Mouse (Mus musculus): ENCODE results near the gene Dot1l.

The Dot1l gene

DNA sequence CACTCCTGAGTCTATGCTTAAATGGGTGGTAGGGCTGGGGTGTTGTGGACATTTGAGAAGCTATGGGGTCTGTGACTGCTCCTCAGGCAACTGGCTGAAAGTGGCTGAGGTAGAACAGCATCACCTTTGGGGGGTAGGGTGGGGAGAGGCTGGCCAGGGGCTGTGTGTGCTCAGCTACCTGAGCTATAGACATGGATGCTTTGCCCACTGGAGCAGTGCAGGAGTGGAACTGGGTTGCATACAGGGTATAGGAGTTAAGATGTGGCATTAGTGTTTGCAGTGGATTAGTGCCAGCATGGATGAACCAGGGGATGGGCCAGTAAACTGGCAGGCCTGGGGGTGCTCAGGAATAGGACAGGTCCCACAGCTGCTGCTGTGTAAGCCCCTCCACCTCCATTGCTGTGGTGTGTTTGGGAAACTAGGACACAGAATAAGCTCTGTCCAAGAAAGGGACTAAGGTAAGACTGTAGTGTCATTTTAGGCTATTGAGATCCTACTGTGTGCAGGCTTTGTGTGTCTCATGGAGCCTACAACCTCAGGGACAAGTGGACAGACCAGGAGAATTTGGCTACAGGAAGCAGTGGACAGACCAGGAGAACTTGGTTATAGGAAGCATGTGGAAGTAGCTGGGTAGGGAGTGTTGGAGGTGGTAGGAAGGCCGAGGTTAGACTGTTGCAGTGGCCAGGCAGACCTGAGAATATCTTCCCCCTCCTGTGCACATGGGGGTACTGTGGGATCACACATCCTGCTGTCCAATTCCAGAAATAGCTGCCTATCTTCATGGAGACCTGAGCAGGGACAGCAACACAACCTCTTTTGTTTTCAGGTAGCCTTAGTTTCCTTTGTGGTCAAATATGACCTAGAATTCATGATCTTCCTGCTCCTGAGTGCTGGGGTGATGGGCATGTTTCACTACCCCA is 74.6 kb downstream of the Dot1l start:
- DNase-seq (ENCODE audit: low spot score in 2 of 2), result no peak

DNA sequence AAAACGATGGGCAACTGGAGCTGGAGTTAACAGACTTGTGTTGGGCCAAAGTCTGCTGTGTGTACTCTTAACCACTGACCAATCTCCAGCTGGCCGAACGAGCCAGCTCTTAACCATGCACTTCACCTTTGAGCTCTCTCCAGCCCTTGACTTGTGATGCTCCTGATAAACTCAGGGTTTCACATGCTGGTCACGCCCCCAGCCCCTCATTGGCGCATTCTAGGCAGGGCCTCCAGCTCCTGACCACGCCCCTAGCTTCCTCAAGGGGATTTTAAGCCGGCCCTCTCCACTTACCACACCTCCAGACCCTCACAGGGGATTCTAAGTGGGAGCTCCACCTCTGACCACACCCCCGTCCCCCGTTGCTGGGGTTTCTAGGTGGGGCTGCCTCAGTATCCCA is 76.1 kb downstream of the Dot1l start:
- no peak for DNase-seq (ENCODE audit: low spot score in 2 of 2)

DNA sequence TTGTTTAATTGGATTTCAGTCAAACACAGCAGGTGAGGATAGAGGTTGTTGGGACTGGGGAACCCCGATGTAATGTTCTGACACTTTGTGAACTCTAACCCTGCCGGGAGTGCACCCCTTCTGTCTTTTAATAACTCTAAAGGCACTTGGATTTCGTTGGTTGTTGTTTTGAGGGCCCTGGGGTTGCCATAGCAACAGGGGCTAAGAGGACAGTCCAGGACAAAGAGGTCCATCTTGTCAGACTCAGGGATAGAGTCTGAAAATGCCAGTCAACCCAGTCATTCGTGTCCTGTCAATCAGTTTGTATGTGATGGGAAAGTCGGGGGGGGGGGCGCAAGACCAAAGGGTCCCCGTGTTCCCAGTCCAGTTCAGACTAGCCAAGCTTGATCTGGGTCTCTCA is 77.8 kb downstream of the Dot1l start:
- no peak for DNase-seq (ENCODE audit: low spot score in 2 of 2)

DNA sequence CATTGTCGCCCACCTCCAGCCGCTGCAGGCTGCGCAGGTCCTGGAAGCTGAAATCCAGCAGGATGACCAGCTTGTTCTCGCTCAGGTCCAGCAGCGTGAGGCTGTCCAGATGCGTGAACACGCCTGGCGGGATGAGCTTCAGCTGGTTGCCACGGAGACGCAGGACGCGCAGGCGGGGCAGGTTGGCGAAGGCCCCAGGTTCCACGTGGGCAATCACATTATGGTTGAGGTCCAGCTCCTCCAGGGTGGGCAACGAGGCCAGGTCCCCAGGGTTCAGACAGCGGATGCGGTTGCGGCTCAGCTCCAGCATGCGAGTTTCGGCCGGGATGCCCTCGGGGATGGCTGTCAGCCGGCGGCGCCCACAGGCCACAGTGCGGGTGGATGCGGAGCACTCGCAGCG is 80.6 kb downstream of the Dot1l start:
- no peak for DNase-seq (ENCODE audit: low spot score in 2 of 2)

DNA sequence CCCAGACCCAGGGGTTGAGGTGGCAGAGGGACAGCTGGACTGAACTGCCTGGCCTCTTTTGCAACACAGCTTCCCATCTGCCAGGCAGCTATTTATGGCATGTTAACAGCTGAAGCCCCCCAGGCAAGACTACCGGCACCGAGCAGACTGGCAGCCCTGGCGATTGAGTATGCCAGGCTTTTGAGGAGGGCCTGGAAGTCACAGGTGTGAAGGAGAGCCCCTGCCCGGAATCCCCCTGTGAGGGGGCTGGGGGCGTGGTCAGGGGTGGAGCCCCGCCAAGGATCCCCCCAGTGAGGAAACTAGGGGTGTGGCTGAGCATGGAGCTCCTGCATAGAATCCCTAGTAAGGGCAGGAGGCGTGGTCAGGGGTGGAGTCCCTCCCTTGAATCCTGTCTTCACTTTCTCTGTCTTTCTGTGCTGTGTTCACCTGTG is 82.0 kb downstream of the Dot1l start:
- DNase-seq (ENCODE audit: low spot score in 2 of 2), result no peak

DNA sequence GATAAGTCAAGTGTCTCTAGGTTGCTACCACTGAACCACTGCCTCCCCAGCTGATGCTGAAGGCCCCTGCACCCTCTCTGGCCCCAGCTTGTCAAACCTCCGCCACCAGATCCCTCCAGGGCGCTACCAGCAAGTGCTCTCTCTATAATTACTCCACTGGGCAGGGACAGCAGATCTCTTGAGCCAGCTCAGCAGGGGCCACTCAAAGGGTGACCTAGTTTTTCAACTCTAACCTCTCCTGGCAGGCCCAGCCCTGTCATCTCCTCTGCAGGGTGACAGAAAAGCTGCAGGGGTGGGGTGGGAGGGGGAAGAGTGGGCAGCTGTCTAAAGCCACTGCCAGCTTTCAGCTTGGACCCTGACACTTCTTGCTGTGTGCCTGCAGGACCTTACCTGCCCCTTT is 82.8 kb downstream of the Dot1l start:
- no peak for DNase-seq (ENCODE audit: low spot score in 2 of 2)

DNA sequence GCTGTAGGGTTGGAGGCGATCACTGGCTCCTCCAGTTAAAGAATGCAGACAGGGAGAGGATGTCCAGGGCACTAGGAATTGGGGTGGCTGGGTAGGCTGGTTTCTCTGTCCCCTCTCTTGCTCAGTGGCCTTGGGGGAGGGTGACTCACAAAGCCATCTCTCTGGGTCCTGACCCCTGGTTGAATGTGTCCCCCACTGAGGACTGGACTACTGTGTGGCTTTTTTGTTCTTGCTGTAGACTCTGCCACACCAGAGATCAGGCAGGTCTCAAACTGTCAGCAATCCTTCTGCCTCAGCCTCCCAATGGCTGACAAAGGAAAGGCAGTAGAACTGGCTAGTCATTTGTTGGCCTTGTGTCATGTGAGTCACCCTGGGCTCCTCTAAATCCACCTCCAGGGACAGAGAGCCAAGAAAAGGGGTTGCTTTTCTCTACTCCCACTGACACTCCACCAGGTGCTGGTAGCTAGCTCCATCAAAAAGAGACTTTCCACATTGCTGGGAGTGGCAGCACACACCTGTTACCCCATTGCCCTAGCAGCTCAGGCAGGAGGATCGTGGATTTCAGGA is 83.4 kb downstream of the Dot1l start:
- DNase-seq (ENCODE audit: low spot score in 2 of 2), result no peak

DNA sequence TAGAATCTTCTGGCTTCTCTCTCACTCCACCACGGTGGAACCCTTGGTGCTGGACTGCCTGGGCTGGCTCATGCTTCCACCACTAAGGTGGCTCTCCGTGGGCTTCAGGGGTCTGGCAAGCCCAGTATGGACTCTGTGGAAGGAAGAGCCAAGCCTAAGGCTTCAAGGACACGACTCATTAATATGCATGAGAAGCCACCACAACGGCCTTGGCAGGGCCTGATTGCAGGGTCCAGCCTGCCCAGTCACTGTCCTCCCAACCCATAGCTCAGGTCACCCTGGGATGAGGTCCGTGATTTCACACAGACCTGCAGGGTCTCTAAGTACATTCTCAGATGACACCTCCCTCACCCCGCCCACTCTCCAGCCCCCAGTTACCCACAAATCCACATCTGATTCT is 84.8 kb downstream of the Dot1l start:
- no peak for DNase-seq (ENCODE audit: low spot score in 2 of 2)

DNA sequence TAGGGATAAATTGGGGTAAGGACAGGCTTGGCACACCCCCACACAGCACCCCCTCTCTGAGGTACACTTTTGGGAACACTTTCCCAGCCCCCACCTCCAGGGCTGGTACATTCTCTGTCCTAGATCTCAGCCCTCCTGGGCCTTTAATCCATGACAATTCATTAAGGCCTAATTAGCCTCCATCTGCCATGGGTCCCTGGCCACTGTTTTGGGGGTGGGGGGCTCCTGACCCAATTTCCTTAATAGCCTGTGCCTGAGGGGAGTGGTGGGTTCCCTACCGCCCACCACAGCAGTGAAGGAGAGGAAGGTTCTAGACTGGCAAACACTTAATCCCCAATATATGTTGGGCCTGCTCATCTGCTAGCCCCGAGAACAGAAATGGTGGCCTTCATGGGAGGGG is 86.7 kb downstream of the Dot1l start:
- DNase-seq (ENCODE audit: low spot score in 2 of 2), result no peak

DNA sequence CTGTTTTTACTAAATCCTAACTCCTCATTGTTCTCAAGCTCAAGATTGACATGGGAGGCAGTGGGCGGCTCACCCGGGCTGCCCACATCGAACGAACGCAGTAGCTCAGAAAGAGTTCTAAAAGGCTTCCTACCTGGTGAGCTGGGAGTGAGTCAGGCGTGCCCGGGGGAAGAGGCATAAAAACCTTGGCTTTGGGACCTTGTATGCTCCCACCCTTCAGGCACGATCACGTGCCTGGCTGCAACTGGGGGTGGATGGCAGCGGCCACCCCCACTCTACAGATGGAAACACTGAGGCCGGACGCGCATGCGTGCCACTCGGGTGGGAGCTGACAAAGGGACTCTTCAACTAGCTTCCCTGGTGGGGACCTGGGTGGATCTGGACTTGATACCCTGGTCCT is 87.3 kb downstream of the Dot1l start:
- DNase-seq (ENCODE audit: low spot score in 2 of 2), result peak; percentile 51 to 63

DNA sequence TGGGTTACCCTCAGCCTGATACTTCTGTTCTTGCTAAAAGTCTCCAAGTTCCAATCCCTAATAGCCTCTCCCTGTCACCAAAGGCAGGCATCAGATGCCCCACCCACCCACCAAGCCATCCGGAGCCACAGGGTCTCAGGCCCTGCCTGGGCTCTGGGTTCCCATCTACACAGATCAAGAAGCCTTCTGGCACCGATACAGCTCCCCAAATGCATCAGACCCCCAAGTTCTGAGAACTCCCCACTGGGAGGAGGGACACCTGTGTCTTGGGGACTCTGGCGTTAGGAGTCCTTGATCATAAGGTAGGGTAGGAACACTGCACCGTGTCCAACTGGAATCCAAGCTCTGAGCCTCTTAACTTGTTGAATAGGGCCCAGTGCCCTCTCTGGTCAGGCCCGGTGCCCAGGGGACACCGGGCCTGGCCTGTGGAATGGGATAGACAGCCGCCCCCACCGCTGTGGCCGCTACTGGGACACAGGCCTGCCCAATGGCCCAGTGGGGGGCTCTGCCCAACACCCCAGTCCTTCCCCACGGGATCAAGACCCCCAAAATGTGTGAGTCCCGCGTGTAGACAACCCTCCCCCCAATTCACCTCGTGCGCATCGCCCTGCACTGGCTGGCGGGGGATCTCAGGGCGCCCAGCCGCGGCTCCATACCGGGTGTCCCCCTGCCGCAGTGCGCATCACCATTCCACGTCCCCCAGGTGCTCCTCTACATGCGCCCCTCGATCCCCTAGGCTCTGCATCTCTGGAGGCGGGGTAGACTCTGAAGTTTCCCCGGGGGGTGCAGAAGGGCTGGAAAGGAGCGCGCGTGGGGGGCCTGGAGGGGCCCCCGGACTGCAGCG is 88.3 kb downstream of the Dot1l start:
- DNase-seq (ENCODE audit: low spot score in 2 of 2), result no peak

DNA sequence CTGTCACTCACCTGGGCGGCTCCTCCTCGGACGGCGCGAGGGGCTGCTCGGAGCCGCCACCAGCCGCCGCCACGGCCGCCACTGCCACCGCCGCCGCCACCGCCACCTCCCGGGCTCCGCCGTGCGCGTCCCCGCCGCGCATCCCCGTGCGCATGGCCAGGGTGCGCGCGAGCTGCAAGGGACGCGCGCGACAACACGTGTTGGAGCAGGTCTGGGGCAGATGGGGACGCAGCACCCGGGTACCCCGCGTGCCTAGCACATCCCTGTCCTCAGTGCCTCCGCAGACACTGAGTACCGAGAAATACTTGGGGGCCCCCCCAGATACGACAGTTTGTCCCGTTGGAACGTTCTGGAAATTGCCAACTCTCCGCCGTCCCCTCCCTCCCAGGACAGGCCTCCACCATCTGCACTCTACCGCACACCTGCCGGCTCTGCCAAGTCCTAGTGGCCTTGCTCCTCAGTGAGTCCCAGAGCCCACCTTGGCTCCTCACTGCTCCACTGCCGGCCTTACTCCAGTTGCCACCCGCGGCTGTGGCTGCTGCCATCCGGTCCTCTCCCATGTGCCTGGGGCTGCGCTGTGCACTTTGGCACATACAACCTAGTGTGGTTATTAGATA is 89.0 kb downstream of the Dot1l start, which contains the start of gene Lingo3:
Gene Lingo3 (minus strand): TSS at position 109 of the 617 bp plus-strand sequence.
- DNase-seq (ENCODE audit: low spot score in 2 of 2), result peak in 1 of 2 experiments; percentile 52

Data from left cerebral cortex, adult 9 months (tissue).